Mouse (Mus musculus) stomach, embryonic 15.5 days (tissue): ENCODE measurements around the gene Aph1c. TPM values are rescaled to one million over a fixed set of nuclear protein-coding genes. Genes with fewer than 3 reads are reported as not detected.
"Not testable (repeated sequence)": the region's sequence is repeated elsewhere in the genome, so short reads cannot be mapped to it uniquely, and the experiment has no call there.

Experiments
- ATAC-seq: fragments of 200-750 bp; cut with Nextera tagmentation; 2 replicates; pipeline ENCODE4 v1.8.0; 2017; ENCODE audit warnings: low read depth, moderate number of reproducible peaks, moderate TSS enrichment; ENCODE audit not compliant: insufficient read depth, low FRiP score
- H3K27ac ChIP-seq: fragments of 300-500 bp; sonication (generic); 2 replicates; pipeline ENCODE4 v1.5.1; 2015; ENCODE audit warnings: mild to moderate bottlenecking, inconsistent platforms
- H3K27me3 ChIP-seq: fragments of 300-500 bp; sonication (generic); replicated peaks from 2 replicates; pipeline ENCODE4 v1.6.1; 2015; ENCODE audit warnings: inconsistent platforms
- H3K36me3 ChIP-seq: fragments of 300-500 bp; sonication (generic); 2 replicates; pipeline ENCODE4 v1.6.1; 2015; ENCODE audit warnings: inconsistent platforms
- H3K4me1 ChIP-seq: fragments of 300-500 bp; sonication (generic); 2 replicates; pipeline ENCODE4 v1.6.1; 2015; ENCODE audit warnings: inconsistent platforms
- H3K4me2 ChIP-seq: fragments of 300-500 bp; sonication (generic); 2 replicates; pipeline ENCODE4 v1.6.1; 2015; ENCODE audit warnings: mild to moderate bottlenecking, inconsistent platforms
- H3K4me3 ChIP-seq: fragments of 300-500 bp; sonication (generic); replicated peaks from 2 replicates; pipeline ENCODE4 v1.5.1; 2015; ENCODE audit warnings: inconsistent platforms
- H3K9ac ChIP-seq: fragments of 300-500 bp; sonication (generic); 2 replicates; pipeline ENCODE4 v1.6.1; 2015; ENCODE audit warnings: inconsistent platforms
- H3K9me3 ChIP-seq: fragments of 300-500 bp; sonication (generic); 2 replicates; pipeline ENCODE4 v1.6.1; 2016; ENCODE audit warnings: inconsistent platforms
- WGBS: fragments of 180-500 bp; shearing (Covaris S2); methylation state at CpG from one replicate; pipeline ENCODE4 v1.1.7; 2015; 5-methylcytosine and 5-hydroxymethylcytosine counted together
- polyA plus RNA-seq: library from polyadenylated mRNA; unstranded; fragments of >200 nt; fragmentation: Nextera tagmentation; extraction: Ambion mirVana; gene quantifications from 2 replicates; pipeline ENCODE4 v1.2.1, GENCODE M21; 2015

The Aph1c gene
- polyA plus RNA-seq, 1 experiment from 2014 or later, result 5.7 TPM

- Histone ChIP-seq H3K36me3 (no peaks in the 10 kb centered on the region), H3K4me1 (no peaks in the 10 kb centered on the region), H3K4me2 (no peak overlapping the region), H3K4me3 (no peak overlapping the region), H3K9ac (no peak overlapping the region), H3K27me3 (no peaks in the 10 kb centered on the region), H3K9me3 (no peaks in the 10 kb centered on the region), H3K27ac (no peak overlapping the region)
- ATAC-seq, result no peak
- 32% methylated on average over 1 of the region's 1 CpGs for WGBS
Measured at GRCm38 (mm10) chr9:66825990-66826389, 8.5 kb downstream of the Aph1c start.

- not testable (repeated sequence) for H3K27me3 ChIP-seq, H3K9ac ChIP-seq, H3K4me3 ChIP-seq, H3K36me3 ChIP-seq, H3K27ac ChIP-seq, H3K4me1 ChIP-seq, ATAC-seq, H3K4me2 ChIP-seq, H3K9me3 ChIP-seq
- 100% methylated on average over 1 of the region's 5 CpGs for WGBS
Measured at GRCm38 (mm10) chr9:66822255-66822654, 12.3 kb downstream of the Aph1c start.

DNA sequence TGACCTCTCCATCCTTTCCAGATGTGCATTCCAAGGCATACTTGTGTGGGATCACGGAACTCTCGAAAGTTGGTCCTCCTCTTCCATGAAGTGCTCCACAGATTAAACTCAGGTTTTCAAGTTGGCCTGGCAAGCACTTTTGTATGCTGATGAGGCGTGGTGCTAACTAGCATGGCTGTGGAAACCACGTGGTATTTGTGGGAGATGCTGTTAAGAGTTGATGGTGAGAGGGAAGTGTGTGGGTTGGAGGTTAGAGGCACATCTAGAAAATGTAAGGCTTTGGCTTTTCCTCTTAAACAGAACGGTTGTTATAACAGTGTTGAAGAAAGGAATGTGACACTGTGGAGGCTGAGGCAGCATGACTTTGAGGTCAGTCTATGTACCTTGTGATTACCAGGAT lies 13.5 kb downstream of the Aph1c start:
- ATAC-seq, result no peak
- Histone ChIP-seq H3K27me3 (no peaks in the 10 kb centered on the region), H3K9ac (no peak overlapping the region), H3K9me3 (no peaks in the 10 kb centered on the region), H3K4me3 (no peak overlapping the region), H3K27ac (no peak overlapping the region), H3K4me2 (no peak overlapping the region), H3K36me3 (no peaks in the 10 kb centered on the region), H3K4me1 (no peaks in the 10 kb centered on the region)
- 63% methylated on average over 5 of the region's 5 CpGs for WGBS

DNA sequence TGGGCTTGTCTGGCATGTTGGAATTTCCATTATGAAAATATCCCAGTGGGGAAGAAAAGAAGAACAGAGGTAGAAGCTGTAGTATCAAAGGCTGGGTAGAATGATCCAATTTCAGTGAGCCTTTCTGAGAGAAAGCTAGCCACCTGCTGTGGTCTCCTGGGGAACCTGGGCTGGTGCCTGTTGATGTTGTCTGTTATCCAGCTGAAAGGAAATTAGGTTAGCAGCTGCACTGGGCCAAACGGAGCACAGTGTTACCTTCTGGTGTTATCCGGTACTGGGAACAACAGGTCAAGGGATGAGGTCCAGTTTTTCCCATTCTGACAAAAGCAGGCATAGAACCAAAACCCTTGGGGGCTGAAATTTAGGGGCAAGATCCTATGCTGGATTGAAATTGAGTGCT lies 21.1 kb downstream of the Aph1c start:
- H3K4me1 ChIP-seq, result no peaks in the 10 kb centered on the region
- no peaks in the 10 kb centered on the region for H3K36me3 ChIP-seq
- 44% methylated on average over 2 of the region's 2 CpGs for WGBS
- H3K9ac ChIP-seq, result no peak overlapping the region
- no peak for ATAC-seq
- H3K27me3 ChIP-seq, result no peaks in the 10 kb centered on the region
- no peak overlapping the region for H3K27ac ChIP-seq
- no peaks in the 10 kb centered on the region for H3K9me3 ChIP-seq
- no peak overlapping the region for H3K4me2 ChIP-seq
- no peak overlapping the region for H3K4me3 ChIP-seq

DNA sequence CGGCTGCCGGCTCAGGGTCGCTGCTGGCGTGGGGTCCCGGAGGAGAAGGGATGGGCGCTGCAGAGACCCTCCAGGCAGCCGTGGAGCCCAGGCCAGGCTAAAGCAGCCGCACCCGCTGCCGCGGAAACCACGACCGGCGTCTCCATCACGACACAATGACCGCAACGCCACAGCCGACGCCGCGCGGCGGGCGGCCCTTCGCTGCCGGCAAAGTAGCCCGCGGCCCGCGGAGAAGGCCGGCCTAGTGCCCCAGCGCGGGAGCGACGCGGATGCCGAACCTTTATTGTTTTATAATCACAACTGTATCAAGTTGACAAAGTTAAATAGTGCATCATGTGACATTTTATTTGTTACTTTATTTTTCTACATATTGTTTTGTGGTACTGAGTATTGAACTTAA lies 28.6 kb downstream of the Aph1c start:
- H3K27me3 ChIP-seq, H3K36me3 ChIP-seq, H3K27ac ChIP-seq, H3K4me1 ChIP-seq, ATAC-seq, H3K9me3 ChIP-seq, H3K9ac ChIP-seq: not testable (repeated sequence)
- H3K4me2 ChIP-seq, result peak overlapping the region; percentile 51
- peak overlapping the region; percentile 28 for H3K4me3 ChIP-seq
- WGBS, result 7% methylated on average over 30 of the region's 37 CpGs

- Histone ChIP-seq H3K9ac (no peak overlapping the region), H3K4me1 (peaks cover 3% of the 10 kb centered on the region; the same call in 1 of the 2 replicates), H3K36me3 (no peaks in the 10 kb centered on the region), H3K27ac (no peak overlapping the region), H3K4me2 (no peak overlapping the region), H3K9me3 (no peaks in the 10 kb centered on the region), H3K4me3 (no peak overlapping the region), H3K27me3 (0 out of 2 replicates have a peak, but pooled peaks cover 3% of the 10 kb centered on the region)
- no peak for ATAC-seq
- WGBS, result 57% methylated on average over 12 of the region's 12 CpGs
Measured at GRCm38 (mm10) chr9:66801947-66802346, 32.6 kb downstream of the Aph1c start.

GRCm38 (mm10) chr9:66796739-66797138 lies 37.8 kb downstream of the Aph1c start, which contains the start of gene Gm10647:
Gm10647 (plus strand) TSS chr9:66797039.
- ATAC-seq, result no peak
- Histone ChIP-seq H3K4me1 (no peaks in the 10 kb centered on the region), H3K36me3 (no peaks in the 10 kb centered on the region), H3K27me3 (no peaks in the 10 kb centered on the region), H3K4me2 (peak within 1 kb of the TSS; percentile 91), H3K9ac (no peak within 1 kb of the TSS), H3K9me3 (no peaks in the 10 kb centered on the region), H3K4me3 (peak within 1 kb of the TSS; percentile 73), H3K27ac (peak within 1 kb of the TSS; percentile 95)
- 71% methylated on average over 5 of the region's 5 CpGs for WGBS

- H3K9me3 ChIP-seq, result no peaks in the 10 kb centered on the region
- peak within 1 kb of the TSS; percentile 54 for H3K9ac ChIP-seq
- no peaks in the 10 kb centered on the region for H3K36me3 ChIP-seq
- H3K27me3 ChIP-seq, result no peaks in the 10 kb centered on the region
- peak within 1 kb of the TSS; percentile 91 for H3K4me2 ChIP-seq
- H3K4me3 ChIP-seq, result peak within 1 kb of the TSS; percentile 73
- peak within 1 kb of the TSS; percentile 95 for H3K27ac ChIP-seq
- H3K4me1 ChIP-seq, result no peaks in the 10 kb centered on the region
- peak; percentile 98 for ATAC-seq
- WGBS, result under 1% methylated on average over 42 of the region's 42 CpGs
Measured at GRCm38 (mm10) chr9:66795464-66796324, 38.8 kb downstream of the Aph1c start, which contains the start of gene Aph1b. Aph1b (minus strand) TSS chr9:66795490.

DNA sequence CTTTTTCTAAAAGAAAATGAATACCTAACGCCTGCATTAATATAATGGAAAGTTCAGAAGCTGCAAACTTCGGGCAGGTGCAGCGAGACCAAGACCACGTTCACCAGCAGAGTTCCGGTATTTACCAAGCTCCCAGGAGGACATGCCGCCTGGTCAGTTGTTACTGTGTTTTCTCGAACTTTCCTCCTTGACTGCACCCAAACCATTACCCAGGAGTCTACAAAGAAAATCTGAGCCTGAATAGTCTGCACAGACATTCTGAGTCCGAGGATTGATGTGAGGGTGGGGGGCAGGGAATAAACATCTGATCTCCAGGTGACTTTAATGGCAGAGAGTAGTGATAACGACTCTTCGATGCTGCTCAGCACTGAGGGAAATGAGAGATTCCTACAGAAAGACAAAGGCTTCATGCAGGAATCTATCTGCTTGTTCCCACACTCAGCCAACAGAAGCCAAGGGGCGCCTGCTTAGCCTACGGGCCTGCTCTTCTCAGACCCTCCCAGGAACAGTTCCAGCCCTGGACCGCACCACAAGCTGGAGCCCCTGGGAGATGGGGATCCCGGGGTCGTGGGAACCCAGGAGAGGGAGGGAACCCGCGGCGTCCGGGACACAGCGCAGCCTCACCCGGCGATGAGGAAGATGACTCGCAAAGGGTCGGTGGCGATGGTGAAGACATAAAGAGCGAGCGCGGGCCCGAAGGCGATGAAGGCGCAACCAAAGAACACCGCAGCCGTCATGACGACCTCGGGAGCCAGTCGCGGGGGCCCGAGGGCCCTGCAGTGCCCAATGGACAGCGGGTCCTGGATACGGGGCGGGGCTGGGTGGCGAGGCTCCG lies 39.7 kb downstream of the Aph1c start:
- H3K4me3 ChIP-seq, result peak overlapping the region; percentile 73
- H3K9me3 ChIP-seq, result no peaks in the 10 kb centered on the region
- H3K36me3 ChIP-seq, result no peaks in the 10 kb centered on the region
- no peaks in the 10 kb centered on the region for H3K27me3 ChIP-seq
- H3K4me2 ChIP-seq, result peak overlapping the region; percentile 91
- H3K27ac ChIP-seq, result peak overlapping the region; percentile 95
- 2% methylated on average over 43 of the region's 43 CpGs for whole genome bisulfite sequencing
- H3K9ac ChIP-seq, result peak overlapping the region; percentile 54
- peak; percentile 1; the same call in 1 of the 2 replicates for ATAC-seq
- no peaks in the 10 kb centered on the region for H3K4me1 ChIP-seq

DNA sequence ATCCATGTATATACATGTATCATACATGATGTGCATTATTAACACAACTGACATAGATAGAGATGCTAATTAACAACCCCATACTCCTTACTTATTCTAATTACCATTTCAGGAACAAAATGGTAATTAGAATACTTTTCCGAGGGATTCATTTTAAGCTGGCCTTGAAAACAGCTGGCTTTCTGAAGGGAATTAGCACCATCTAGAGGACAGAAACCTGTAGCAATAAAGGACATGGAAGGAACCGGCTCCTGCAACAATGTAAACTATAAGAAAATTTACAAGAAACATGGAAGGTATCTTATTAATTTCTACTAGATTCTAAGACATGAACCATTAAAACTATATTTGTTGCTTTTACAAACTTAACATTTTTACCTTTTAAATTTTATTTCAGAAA lies 46.7 kb downstream of the Aph1c start:
- Histone ChIP-seq H3K27ac (no peak overlapping the region), H3K4me1 (no peaks in the 10 kb centered on the region), H3K27me3 (no peaks in the 10 kb centered on the region), H3K4me2 (no peak overlapping the region), H3K9ac (no peak overlapping the region), H3K36me3 (no peaks in the 10 kb centered on the region), H3K9me3 (no peaks in the 10 kb centered on the region), H3K4me3 (no peak overlapping the region)
- no peak for ATAC-seq
- WGBS, result 6% methylated on average over 2 of the region's 2 CpGs

- not testable (repeated sequence) for H3K36me3 ChIP-seq, H3K27ac ChIP-seq, H3K4me2 ChIP-seq, H3K4me3 ChIP-seq, H3K4me1 ChIP-seq, H3K9ac ChIP-seq, ATAC-seq, H3K27me3 ChIP-seq, H3K9me3 ChIP-seq
- 80% methylated on average over 1 of the region's 3 CpGs for WGBS
Measured at GRCm38 (mm10) chr9:66784552-66784951, 50.0 kb downstream of the Aph1c start.

DNA sequence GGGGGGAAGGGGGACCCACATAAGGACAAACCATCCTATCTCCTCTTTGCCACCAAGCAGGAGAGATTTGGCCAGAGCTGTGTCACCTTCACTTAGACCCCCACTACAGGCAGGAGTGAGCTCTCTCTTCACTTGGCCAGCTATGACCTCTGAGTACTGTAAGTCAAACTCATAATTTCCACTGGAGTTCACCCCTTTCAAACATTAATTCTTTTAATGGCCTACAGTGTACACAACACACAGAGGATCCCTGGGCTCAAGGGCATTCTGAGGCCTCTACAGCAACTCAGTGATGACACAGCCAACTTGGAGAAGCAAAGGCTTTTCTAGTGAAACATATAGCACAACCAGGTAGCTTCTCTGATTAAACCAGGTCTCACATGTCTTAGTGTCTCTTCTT lies 63.8 kb downstream of the Aph1c start:
- Histone ChIP-seq H3K4me2 (no peak overlapping the region), H3K9me3 (no peaks in the 10 kb centered on the region), H3K27ac (no peak overlapping the region), H3K36me3 (no peaks in the 10 kb centered on the region), H3K4me3 (no peak overlapping the region), H3K4me1 (no peaks in the 10 kb centered on the region), H3K27me3 (no peaks in the 10 kb centered on the region), H3K9ac (no peak overlapping the region)
- no peak for ATAC-seq
